Mouse (Mus musculus): ENCODE results near the gene Pacs1. TPM values are rescaled to one million over a fixed set of nuclear protein-coding genes. Genes with fewer than 3 reads are reported as not detected.
"Not testable (repeated sequence)": the region's sequence is repeated elsewhere in the genome, so short reads cannot be mapped to it uniquely, and the experiment has no call there.

Gene Pacs1
- polyA plus RNA-seq, 1 experiment from 2014 or later, result 6.6 TPM

DNA sequence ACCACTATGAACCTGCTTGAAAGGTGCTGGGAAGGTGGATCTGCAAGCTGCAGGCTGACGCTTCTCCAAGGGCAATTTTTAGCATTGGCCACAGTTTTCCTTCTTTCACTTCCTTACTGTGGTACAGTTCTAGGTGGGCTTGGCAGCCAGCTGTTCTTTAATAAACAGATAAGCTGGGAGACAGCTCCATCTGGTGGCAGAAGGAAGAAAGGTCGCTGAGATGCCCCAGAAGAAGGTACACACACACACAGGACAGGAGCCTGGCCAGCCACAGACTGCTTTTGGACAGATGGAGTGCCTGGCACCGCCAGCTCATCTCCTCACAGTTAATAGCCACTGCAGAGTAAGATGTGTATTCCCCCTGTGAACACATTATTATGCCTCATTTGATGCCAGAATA is 121.6 kb downstream of the Pacs1 start:
- ATAC-seq, result no peak
- WGBS, result 42% methylated on average over 3 of the region's 3 CpGs

DNA sequence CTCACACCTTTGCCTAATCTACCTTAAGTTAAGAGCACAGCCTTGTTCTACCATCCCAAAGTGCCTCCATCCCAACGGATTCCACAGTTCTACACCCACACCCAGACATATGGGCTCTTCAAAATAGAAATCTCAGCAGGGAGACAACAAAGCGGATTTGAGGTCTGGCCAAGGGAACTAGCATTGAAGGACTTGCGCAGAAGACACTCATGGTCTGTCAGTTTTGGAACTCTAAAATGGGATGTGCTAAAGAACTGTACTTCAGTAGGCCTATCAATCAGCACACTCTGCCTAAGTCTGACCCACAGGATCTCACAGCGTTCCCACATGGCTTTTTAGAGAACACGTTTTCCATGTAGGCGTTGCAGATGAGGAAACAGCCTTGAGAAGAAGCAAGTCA is 122.6 kb downstream of the Pacs1 start:
- Histone ChIP-seq H3K9ac (ENCODE audit: low read depth, low read length) (no peak overlapping the region), H3K4me1 (replicated peaks; ENCODE audit: control insufficient read depth, insufficient read depth, low read length) (no peaks in the 10 kb centered on the region), H3K27ac (ENCODE audit: low read depth, low read length) (no peak overlapping the region), H3K4me3 (ENCODE audit: low read depth, low read length) (no peak overlapping the region), H3K27me3 (replicated peaks; ENCODE audit: control insufficient read depth, insufficient read depth, low read length) (no peaks in the 10 kb centered on the region), H3K9me3 (ENCODE audit: control insufficient read depth) (no peaks in the 10 kb centered on the region), H3K36me3 (ENCODE audit: control insufficient read depth, insufficient read depth) (peaks cover 25% of the 10 kb centered on the region; the same call in 1 of the 2 replicates), H3K4me2 (replicated peaks; ENCODE audit: low read depth) (no peak overlapping the region)
- ATAC-seq, result no peak
- WGBS, result 95% methylated on average over 6 of the region's 6 CpGs
- no peak for TF ChIP-seq CTCF (IDR thresholded peaks at IDR 0.05; ENCODE audit: low read depth)

More for the DNA sequence above, 121.6 kb downstream of the Pacs1 start:
- H3K27ac ChIP-seq (ENCODE audit: low read depth, low read length), result no peak overlapping the region
- no peaks in the 10 kb centered on the region for H3K9me3 ChIP-seq (ENCODE audit: control insufficient read depth)
- peak; percentile 76 for TF ChIP-seq CTCF (IDR thresholded peaks at IDR 0.05; ENCODE audit: low read depth)
- peaks cover 22% of the 10 kb centered on the region; the same call in 1 of the 2 replicates for H3K36me3 ChIP-seq (ENCODE audit: control insufficient read depth, insufficient read depth)
- no peak overlapping the region for H3K9ac ChIP-seq (ENCODE audit: low read depth, low read length)
- H3K4me1 ChIP-seq (replicated peaks; ENCODE audit: control insufficient read depth, insufficient read depth, low read length), result no peaks in the 10 kb centered on the region
- H3K4me2 ChIP-seq (replicated peaks; ENCODE audit: low read depth), result no peak overlapping the region
- H3K4me3 ChIP-seq (ENCODE audit: low read depth, low read length), result no peak overlapping the region
- H3K27me3 ChIP-seq (replicated peaks; ENCODE audit: control insufficient read depth, insufficient read depth, low read length), result no peaks in the 10 kb centered on the region

DNA sequence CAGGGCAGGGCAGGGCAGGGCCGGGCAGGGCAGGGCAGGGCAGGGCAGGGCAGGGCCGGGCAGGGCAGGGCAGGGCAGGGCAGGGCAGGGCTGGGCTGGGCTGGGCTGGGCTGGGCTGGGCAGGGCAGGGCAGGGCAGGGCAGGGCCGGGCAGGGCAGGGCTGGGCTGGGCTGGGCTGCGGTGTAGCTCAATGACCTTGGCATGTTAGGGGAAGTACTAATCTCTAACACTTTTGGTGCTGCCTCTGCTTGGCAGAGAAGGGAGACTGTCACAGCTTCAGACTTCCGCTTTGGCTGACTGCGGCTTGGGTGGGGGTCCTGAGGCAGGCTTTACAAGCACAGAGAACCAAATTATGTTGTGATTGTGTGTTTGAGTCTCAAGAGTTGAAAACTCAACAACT is 123.9 kb downstream of the Pacs1 start:
- 73% methylated on average over 6 of the region's 6 CpGs for WGBS
- H3K9ac ChIP-seq (ENCODE audit: low read depth, low read length); H3K4me3 ChIP-seq (ENCODE audit: low read depth, low read length); H3K4me2 ChIP-seq (replicated peaks; ENCODE audit: low read depth); H3K9me3 ChIP-seq (ENCODE audit: control insufficient read depth); H3K4me1 ChIP-seq (replicated peaks; ENCODE audit: control insufficient read depth, insufficient read depth, low read length); H3K27me3 ChIP-seq (replicated peaks; ENCODE audit: control insufficient read depth, insufficient read depth, low read length); H3K27ac ChIP-seq (ENCODE audit: low read depth, low read length): not testable (repeated sequence)
- peaks cover 25% of the 10 kb centered on the region; the same call in 1 of the 2 replicates for H3K36me3 ChIP-seq (ENCODE audit: control insufficient read depth, insufficient read depth)
- 0 out of 2 replicates have a peak, but pooled peaks have one; percentile 43 for ATAC-seq

DNA sequence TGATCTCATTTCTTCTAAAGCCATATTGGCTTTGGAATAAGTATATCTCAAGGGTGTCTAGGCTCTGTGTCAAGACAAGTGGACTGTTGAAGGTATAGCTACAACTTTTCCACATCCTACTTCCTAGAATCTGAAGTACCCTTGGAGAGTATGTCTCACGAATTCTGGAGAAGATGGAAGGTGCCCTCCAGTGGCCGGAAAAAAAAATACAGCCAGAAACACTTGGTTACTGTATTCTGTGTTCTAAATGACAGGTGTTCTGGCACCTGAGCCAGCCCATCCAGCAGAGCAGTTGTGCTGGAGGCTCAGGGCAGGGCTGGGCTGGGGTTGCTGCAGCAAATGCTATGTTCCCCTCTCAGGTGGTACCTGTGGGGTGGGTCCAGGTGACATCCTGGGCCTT is 133.3 kb downstream of the Pacs1 start:
- H3K27ac ChIP-seq (ENCODE audit: low read depth, low read length), result no peak overlapping the region
- H3K27me3 ChIP-seq (replicated peaks; ENCODE audit: control insufficient read depth, insufficient read depth, low read length), result no peaks in the 10 kb centered on the region
- WGBS, result 5% methylated on average over 2 of the region's 2 CpGs
- H3K4me1 ChIP-seq (replicated peaks; ENCODE audit: control insufficient read depth, insufficient read depth, low read length), result no peaks in the 10 kb centered on the region
- no peak overlapping the region for H3K4me3 ChIP-seq (ENCODE audit: low read depth, low read length)
- H3K9ac ChIP-seq (ENCODE audit: low read depth, low read length), result no peak overlapping the region
- TF ChIP-seq CTCF (IDR thresholded peaks at IDR 0.05; ENCODE audit: low read depth), result peak; percentile 80
- ATAC-seq, result no peak
- H3K4me2 ChIP-seq (replicated peaks; ENCODE audit: low read depth), result no peak overlapping the region
- peaks cover 24% of the 10 kb centered on the region for H3K36me3 ChIP-seq (ENCODE audit: control insufficient read depth, insufficient read depth)
- no peaks in the 10 kb centered on the region for H3K9me3 ChIP-seq (ENCODE audit: control insufficient read depth)

DNA sequence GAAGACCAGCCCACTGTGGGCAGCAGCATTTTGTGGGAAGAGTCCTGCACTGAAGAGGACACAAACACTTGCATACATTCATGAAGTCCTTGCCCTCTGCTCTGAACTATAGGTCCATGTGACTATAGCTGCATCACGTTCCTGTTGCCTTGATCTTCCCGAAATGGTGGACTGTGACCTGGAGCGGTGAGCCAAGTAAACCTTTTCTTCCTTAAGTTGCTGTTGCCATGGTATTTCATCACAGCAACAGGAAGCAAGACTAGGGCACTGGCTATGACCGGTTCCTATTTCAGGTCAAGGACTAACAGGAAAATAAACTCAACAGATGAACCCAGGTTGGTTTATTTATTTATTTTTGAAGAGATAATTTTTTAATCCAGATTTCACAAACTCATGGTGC is 141.7 kb downstream of the Pacs1 start:
- Histone ChIP-seq H3K27ac (ENCODE audit: low read depth, low read length) (no peak overlapping the region), H3K9me3 (ENCODE audit: control insufficient read depth) (no peaks in the 10 kb centered on the region), H3K27me3 (replicated peaks; ENCODE audit: control insufficient read depth, insufficient read depth, low read length) (no peaks in the 10 kb centered on the region), H3K9ac (ENCODE audit: low read depth, low read length) (no peak overlapping the region), H3K4me3 (ENCODE audit: low read depth, low read length) (no peak overlapping the region), H3K4me2 (replicated peaks; ENCODE audit: low read depth) (no peak overlapping the region), H3K36me3 (ENCODE audit: control insufficient read depth, insufficient read depth) (peaks cover 18% of the 10 kb centered on the region), H3K4me1 (replicated peaks; ENCODE audit: control insufficient read depth, insufficient read depth, low read length) (no peaks in the 10 kb centered on the region)
- TF ChIP-seq CTCF (IDR thresholded peaks at IDR 0.05; ENCODE audit: low read depth), result no peak
- 54% methylated on average over 4 of the region's 4 CpGs for WGBS
- peak; percentile 63 for ATAC-seq

DNA sequence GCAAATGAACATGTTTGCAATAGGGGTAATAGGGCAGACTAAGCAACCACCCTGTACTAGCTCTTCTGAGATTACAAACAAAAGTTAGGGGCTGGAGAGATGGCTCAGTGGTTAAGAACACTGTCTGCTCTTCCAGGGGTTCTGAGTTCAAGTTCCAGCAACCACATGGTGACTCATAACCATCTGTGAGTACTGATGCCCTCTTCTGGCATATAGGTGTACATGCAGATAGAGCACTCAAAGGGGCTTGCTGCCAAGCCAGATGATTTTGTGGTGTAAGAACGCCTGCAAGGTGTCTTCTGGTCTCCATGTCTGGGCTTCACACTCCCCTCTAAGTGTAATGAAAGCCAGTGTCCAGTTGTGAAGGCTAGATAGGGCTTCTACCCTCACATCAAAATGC is 143.1 kb downstream of the Pacs1 start:
- ATAC-seq, result no peak
- H3K9me3 ChIP-seq (ENCODE audit: control insufficient read depth), result no peaks in the 10 kb centered on the region
- 44% methylated on average over 1 of the region's 1 CpGs for WGBS

DNA sequence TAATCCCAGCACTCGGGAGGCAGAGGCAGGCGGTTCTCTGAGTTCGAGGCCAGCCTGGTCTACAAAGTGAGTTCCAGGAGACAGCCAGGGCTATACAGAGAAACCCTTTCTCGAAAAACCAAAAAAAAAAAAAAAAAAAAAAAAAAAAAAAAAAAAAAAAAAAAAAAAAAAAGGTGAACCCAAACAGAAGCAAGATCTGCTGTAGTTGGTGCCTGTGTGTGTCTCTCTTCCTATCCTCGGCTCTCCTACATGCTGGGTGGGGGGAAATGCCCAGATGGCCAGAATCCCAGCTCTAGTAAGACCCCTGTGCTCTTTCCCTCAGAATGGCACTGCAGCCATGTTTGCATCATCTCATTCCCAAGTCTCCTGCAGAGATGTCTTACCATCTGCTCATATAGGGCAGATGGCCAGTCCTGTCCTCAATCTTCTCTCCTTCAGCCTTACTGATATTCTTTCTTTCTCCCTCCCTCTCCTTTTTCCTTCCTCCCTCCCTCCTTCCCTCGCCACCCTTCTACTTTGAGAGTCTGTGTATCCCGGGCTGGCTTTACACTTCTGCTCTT is 148.8 kb downstream of the Pacs1 start:
- Histone ChIP-seq H3K27me3 (replicated peaks; ENCODE audit: control insufficient read depth, insufficient read depth, low read length) (no peaks in the 10 kb centered on the region), H3K27ac (ENCODE audit: low read depth, low read length) (no peak overlapping the region)

More for the DNA sequence above, 143.1 kb downstream of the Pacs1 start:
- Histone ChIP-seq H3K27ac (ENCODE audit: low read depth, low read length) (no peak overlapping the region), H3K4me2 (replicated peaks; ENCODE audit: low read depth) (no peak overlapping the region), H3K4me1 (replicated peaks; ENCODE audit: control insufficient read depth, insufficient read depth, low read length) (no peaks in the 10 kb centered on the region), H3K9ac (ENCODE audit: low read depth, low read length) (no peak overlapping the region), H3K27me3 (replicated peaks; ENCODE audit: control insufficient read depth, insufficient read depth, low read length) (no peaks in the 10 kb centered on the region), H3K36me3 (ENCODE audit: control insufficient read depth, insufficient read depth) (peaks cover 12% of the 10 kb centered on the region), H3K4me3 (ENCODE audit: low read depth, low read length) (no peak overlapping the region)
- peak; percentile 55 for TF ChIP-seq CTCF (IDR thresholded peaks at IDR 0.05; ENCODE audit: low read depth)

More for the DNA sequence above, 148.8 kb downstream of the Pacs1 start:
- Histone ChIP-seq H3K4me2 (replicated peaks; ENCODE audit: low read depth) (no peak overlapping the region), H3K9me3 (ENCODE audit: control insufficient read depth) (no peaks in the 10 kb centered on the region), H3K9ac (ENCODE audit: low read depth, low read length) (no peak overlapping the region), H3K36me3 (ENCODE audit: control insufficient read depth, insufficient read depth) (no peaks in the 10 kb centered on the region), H3K4me3 (ENCODE audit: low read depth, low read length) (no peak overlapping the region), H3K4me1 (replicated peaks; ENCODE audit: control insufficient read depth, insufficient read depth, low read length) (no peaks in the 10 kb centered on the region)
- whole genome bisulfite sequencing, result 59% methylated on average over 7 of the region's 7 CpGs
- no peak for ATAC-seq
- no peak for TF ChIP-seq CTCF (IDR thresholded peaks at IDR 0.05; ENCODE audit: low read depth)
